Mouse (Mus musculus): ENCODE measurements around the gene Cnnm4. TPM values are rescaled to one million over a fixed set of nuclear protein-coding genes. Genes with fewer than 3 reads are reported as not detected.

The Cnnm4 gene
- polyA plus RNA-seq, 1 experiment from 2014 or later: 35.7 TPM

DNA sequence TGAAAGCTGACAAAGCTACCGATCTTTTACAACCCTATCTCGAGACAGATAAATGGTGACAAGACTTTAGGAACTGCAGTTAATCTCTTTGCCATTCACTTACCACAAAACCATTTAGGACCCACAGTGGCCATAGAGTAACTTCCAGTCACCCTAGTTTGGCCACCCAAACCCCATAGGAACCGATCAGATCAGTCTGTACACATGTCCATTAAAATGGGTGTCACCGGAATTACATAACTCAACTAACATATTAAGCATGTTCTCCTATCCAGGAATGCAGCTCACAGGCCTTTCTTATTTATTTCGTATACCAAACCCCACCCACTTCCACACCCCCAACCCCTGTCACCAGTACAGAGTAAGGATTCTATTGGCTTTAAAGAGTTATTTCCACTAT lies 24.6 kb upstream of the Cnnm4 start:
- no peak overlapping the region for H3K4me3 ChIP-seq (replicated peaks)
- no peaks in the 10 kb centered on the region for H3K27me3 ChIP-seq (replicated peaks)
- no peak for ATAC-seq
- H3K36me3 ChIP-seq: no peaks in the 10 kb centered on the region
- WGBS: 84% methylated on average over 5 of the region's 5 CpGs
- no peak overlapping the region for H3K27ac ChIP-seq
- H3K4me1 ChIP-seq (replicated peaks): 0 out of 2 replicates have a peak, but pooled peaks cover 9% of the 10 kb centered on the region
- H3K9me3 ChIP-seq: no peaks in the 10 kb centered on the region
- no peak overlapping the region for H3K9ac ChIP-seq
- H3K4me2 ChIP-seq (replicated peaks): no peak overlapping the region

DNA sequence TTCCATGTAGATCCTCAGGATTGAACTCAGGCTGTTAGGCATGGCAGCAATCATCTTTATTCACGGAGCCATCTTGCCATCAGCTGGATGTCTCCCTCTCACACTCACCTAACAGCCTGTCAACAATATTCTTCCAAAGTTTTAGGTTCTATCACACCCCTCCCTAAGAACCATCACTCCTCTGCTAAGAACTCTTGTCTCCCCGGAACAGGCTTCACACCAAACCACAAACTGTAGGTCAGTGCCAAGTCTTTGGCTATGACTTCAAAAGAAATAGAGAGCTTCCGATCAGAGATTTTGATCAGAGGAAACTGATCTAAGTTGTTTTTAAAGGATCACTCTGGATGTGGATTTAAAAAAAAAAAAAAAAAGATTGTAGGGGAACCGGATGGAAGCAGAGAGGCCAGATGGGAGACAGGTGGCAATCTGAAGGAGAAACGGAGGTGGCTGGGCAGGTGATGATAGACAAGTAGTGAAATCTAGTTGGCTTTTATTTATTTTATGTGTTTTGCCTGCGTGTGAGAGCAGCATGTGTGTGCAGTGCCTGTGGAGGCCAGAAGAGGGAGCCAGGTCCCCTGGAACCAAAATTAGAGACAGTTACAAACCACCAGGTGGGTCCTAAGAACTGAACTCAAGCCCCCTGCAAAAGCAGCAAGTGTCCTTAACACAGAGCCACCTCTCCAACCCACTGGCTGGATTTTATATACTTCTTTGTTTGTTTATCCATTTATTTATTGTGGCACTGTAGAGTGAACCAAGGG lies 17.2 kb upstream of the Cnnm4 start:
- no peak for ATAC-seq
- Histone ChIP-seq H3K36me3 (no peaks in the 10 kb centered on the region), H3K27ac (no peak overlapping the region), H3K9me3 (no peaks in the 10 kb centered on the region), H3K27me3 (replicated peaks) (no peaks in the 10 kb centered on the region), H3K9ac (no peak overlapping the region), H3K4me3 (replicated peaks) (no peak overlapping the region), H3K4me2 (replicated peaks) (no peak overlapping the region), H3K4me1 (replicated peaks) (0 out of 2 replicates have a peak, but pooled peaks cover 3% of the 10 kb centered on the region)
- 86% methylated on average over 6 of the region's 6 CpGs for WGBS

GRCm38 (mm10) chr1:36457388-36458014 lies 13.9 kb upstream of the Cnnm4 start:
- Histone ChIP-seq H3K9me3 (no peaks in the 10 kb centered on the region), H3K4me2 (replicated peaks) (no peak overlapping the region), H3K4me1 (replicated peaks) (0 out of 2 replicates have a peak, but pooled peaks cover 3% of the 10 kb centered on the region), H3K9ac (no peak overlapping the region), H3K27me3 (replicated peaks) (no peaks in the 10 kb centered on the region), H3K4me3 (replicated peaks) (no peak overlapping the region), H3K27ac (no peak overlapping the region), H3K36me3 (no peaks in the 10 kb centered on the region)
- ATAC-seq: no peak; the same call in 1 of the 2 replicates
- 17% methylated on average over 7 of the region's 7 CpGs for WGBS

- H3K4me1 ChIP-seq (replicated peaks): 0 out of 2 replicates have a peak, but pooled peaks cover 3% of the 10 kb centered on the region
- no peak overlapping the region for H3K9ac ChIP-seq
- no peak for ATAC-seq
- H3K36me3 ChIP-seq: no peaks in the 10 kb centered on the region
- 71% methylated on average over 5 of the region's 5 CpGs for WGBS
- no peak overlapping the region for H3K4me3 ChIP-seq (replicated peaks)
- no peaks in the 10 kb centered on the region for H3K9me3 ChIP-seq
- no peak overlapping the region for H3K27ac ChIP-seq
- no peaks in the 10 kb centered on the region for H3K27me3 ChIP-seq (replicated peaks)
- no peak overlapping the region for H3K4me2 ChIP-seq (replicated peaks)
These were observed 13.3 kb upstream of the Cnnm4 start for GRCm38 (mm10) chr1:36458169-36458568.

GRCm38 (mm10) chr1:36461829-36462228 lies 9.6 kb upstream of the Cnnm4 start:
- WGBS: 37% methylated on average over 2 of the region's 2 CpGs
- Histone ChIP-seq H3K27me3 (replicated peaks) (no peaks in the 10 kb centered on the region), H3K9me3 (no peaks in the 10 kb centered on the region), H3K27ac (no peak overlapping the region), H3K9ac (no peak overlapping the region), H3K4me1 (replicated peaks) (0 out of 2 replicates have a peak, but pooled peaks cover 3% of the 10 kb centered on the region), H3K4me2 (replicated peaks) (no peak overlapping the region), H3K4me3 (replicated peaks) (no peak overlapping the region), H3K36me3 (no peaks in the 10 kb centered on the region)
- ATAC-seq: no peak

DNA sequence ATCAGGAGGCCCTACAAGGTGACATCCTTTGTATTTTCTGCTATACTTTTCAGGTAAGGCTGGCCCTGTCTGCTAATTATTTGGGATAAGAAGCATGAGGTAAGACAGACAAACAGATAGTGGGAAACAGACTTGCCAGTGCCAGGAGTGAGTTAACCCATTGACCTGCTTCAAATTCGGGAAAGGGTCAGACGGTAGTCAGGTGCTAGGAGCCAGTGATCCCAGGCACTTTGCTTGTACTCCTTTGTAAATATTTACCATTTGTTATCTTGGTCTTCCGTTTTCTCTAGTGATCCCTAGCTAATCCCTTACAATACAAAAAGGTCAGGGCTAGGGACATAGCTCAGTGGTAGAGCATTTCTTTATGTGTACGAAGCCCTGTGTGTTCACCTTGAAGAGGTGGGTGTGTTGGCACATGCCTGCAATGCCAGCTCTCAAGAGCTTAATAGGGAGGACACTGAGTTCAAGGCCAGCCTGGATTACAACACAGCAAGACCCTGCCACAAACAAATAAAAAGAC lies 5.7 kb upstream of the Cnnm4 start:
- no peaks in the 10 kb centered on the region for H3K9me3 ChIP-seq
- H3K36me3 ChIP-seq: no peaks in the 10 kb centered on the region
- WGBS: 27% methylated on average over 4 of the region's 4 CpGs
- no peak overlapping the region for H3K4me3 ChIP-seq (replicated peaks)
- no peak overlapping the region for H3K9ac ChIP-seq
- no peak overlapping the region for H3K4me2 ChIP-seq (replicated peaks)
- H3K27ac ChIP-seq: no peak overlapping the region
- H3K27me3 ChIP-seq (replicated peaks): no peaks in the 10 kb centered on the region
- no peak for ATAC-seq
- no peaks in the 10 kb centered on the region for H3K4me1 ChIP-seq (replicated peaks)

GRCm38 (mm10) chr1:36467446-36467845 lies 4.0 kb upstream of the Cnnm4 start:
- peaks cover 4% of the 10 kb centered on the region; the same call in 1 of the 2 replicates for H3K4me1 ChIP-seq (replicated peaks)
- WGBS: 61% methylated on average over 5 of the region's 5 CpGs
- ATAC-seq: no peak

GRCm38 (mm10) chr1:36469811-36470444 lies 1.5 kb upstream of the Cnnm4 start:
- H3K4me3 ChIP-seq (replicated peaks): no peak overlapping the region
- 42% methylated on average over 2 of the region's 2 CpGs for WGBS
- no peak for ATAC-seq
- no peak overlapping the region for H3K4me2 ChIP-seq (replicated peaks)
- H3K27ac ChIP-seq: no peak overlapping the region
- no peaks in the 10 kb centered on the region for H3K36me3 ChIP-seq
- H3K9ac ChIP-seq: no peak overlapping the region
- no peaks in the 10 kb centered on the region for H3K27me3 ChIP-seq (replicated peaks)
- H3K4me1 ChIP-seq (replicated peaks): peaks cover 19% of the 10 kb centered on the region
- no peaks in the 10 kb centered on the region for H3K9me3 ChIP-seq

More at GRCm38 (mm10) chr1:36467446-36467845, 4.0 kb upstream of the Cnnm4 start:
- no peak overlapping the region for H3K4me3 ChIP-seq (replicated peaks)
- H3K36me3 ChIP-seq: no peaks in the 10 kb centered on the region
- no peaks in the 10 kb centered on the region for H3K9me3 ChIP-seq
- no peak overlapping the region for H3K27ac ChIP-seq
- no peak overlapping the region for H3K9ac ChIP-seq
- H3K27me3 ChIP-seq (replicated peaks): no peaks in the 10 kb centered on the region
- H3K4me2 ChIP-seq (replicated peaks): no peak overlapping the region

GRCm38 (mm10) chr1:36472106-36472440 lies 653 bp downstream of the Cnnm4 start:
- peak overlapping the region; percentile 58 for H3K4me3 ChIP-seq (replicated peaks)
- H3K27me3 ChIP-seq (replicated peaks): no peaks in the 10 kb centered on the region
- 10% methylated on average over 18 of the region's 18 CpGs for WGBS
- peak overlapping the region; percentile 52; the same call in 1 of the 2 replicates for H3K27ac ChIP-seq
- no peaks in the 10 kb centered on the region for H3K9me3 ChIP-seq
- H3K9ac ChIP-seq: peak overlapping the region; percentile 63
- no peaks in the 10 kb centered on the region for H3K36me3 ChIP-seq
- 0 out of 2 replicates have a peak, but pooled peaks have one; percentile 4 for ATAC-seq
- H3K4me1 ChIP-seq (replicated peaks): peaks cover 24% of the 10 kb centered on the region
- H3K4me2 ChIP-seq (replicated peaks): peak overlapping the region; percentile 78

DNA sequence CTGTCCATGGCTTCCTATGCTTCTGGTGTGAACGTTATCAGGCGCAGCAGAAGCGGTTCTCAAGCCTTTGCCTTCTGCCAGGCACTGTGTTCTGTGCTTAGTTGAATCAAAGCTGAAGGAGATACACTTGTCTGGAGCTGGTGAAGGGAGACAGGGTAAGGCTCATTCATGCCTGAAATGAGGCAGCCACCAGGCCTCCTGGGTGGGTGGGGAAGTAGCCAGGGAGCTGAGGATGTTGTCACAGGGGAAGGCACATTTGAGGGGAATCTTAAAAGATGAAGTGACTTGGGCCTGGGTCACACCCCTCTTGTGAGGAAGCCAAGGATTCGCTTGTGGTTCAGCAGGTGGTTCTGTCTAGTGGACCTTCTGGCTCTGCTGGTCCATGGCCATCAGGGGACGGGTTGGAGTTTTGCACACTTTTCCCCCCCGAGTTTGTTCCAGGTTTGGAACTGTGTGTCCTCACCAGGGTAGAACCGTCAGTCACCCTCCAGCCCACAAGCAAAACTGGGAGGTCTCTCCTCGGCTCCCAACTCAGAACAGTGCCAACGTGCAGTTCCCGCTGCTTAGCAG lies 1.9 kb downstream of the Cnnm4 start:
- WGBS: 62% methylated on average over 10 of the region's 10 CpGs
- Histone ChIP-seq H3K9ac (peak overlapping the region; percentile 63), H3K27me3 (replicated peaks) (no peaks in the 10 kb centered on the region), H3K9me3 (no peaks in the 10 kb centered on the region), H3K4me1 (replicated peaks) (peaks cover 29% of the 10 kb centered on the region), H3K4me3 (replicated peaks) (peak overlapping the region; percentile 58), H3K36me3 (no peaks in the 10 kb centered on the region), H3K4me2 (replicated peaks) (peak overlapping the region; percentile 78), H3K27ac (no peak overlapping the region)
- no peak for ATAC-seq

DNA sequence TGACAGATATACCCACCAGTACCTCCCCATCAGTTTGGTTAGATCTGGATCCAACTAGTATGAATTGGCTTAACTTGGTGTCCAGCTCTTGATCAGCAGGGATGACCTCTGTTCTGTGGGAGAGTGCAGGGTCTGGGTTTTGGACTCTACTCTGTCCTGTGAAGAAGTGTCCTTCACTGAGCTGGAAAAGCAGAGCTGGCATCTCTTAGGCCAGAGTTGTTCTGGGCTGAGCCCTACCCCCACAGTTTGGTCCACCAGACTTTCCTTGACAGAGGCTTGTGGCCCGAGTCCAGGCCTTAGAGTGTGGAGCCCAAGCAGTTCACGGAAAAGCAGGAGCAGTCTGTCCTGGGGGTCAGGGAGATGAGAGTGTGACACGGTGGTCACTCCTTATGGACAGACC lies 3.2 kb downstream of the Cnnm4 start:
- peak overlapping the region; percentile 58 for H3K4me3 ChIP-seq (replicated peaks)
- H3K36me3 ChIP-seq: peaks cover 4% of the 10 kb centered on the region; the same call in 1 of the 2 replicates
- H3K9ac ChIP-seq: peak overlapping the region; percentile 63; the same call in 1 of the 2 replicates
- peak overlapping the region; percentile 72 for H3K27ac ChIP-seq
- no peaks in the 10 kb centered on the region for H3K27me3 ChIP-seq (replicated peaks)
- 57% methylated on average over 3 of the region's 3 CpGs for WGBS
- no peaks in the 10 kb centered on the region for H3K9me3 ChIP-seq
- H3K4me1 ChIP-seq (replicated peaks): peaks cover 33% of the 10 kb centered on the region
- ATAC-seq: no peak
- peak overlapping the region; percentile 78 for H3K4me2 ChIP-seq (replicated peaks)
